Mouse (Mus musculus) neural tube, embryonic 11.5 days (tissue): ENCODE results near the gene Schip1. TPM values are rescaled to one million over a fixed set of nuclear protein-coding genes. Genes with fewer than 3 reads are reported as not detected.

Experiments used
- ATAC-seq: fragments of 200-750 bp; cut with Nextera tagmentation; 2 replicates; pipeline ENCODE4 v1.8.0; 2017; ENCODE audit warnings: moderate number of reproducible peaks, mild to moderate bottlenecking, moderate TSS enrichment, moderate library complexity; ENCODE audit not compliant: insufficient read depth, low FRiP score, low TSS enrichment
- DNase-seq: peaks from one replicate; pipeline ENCODE4 v3.0.0-alpha.2; 2015; ENCODE audit warnings: low spot score
- H3K27ac ChIP-seq: fragments of 300-500 bp; sonication (generic); 2 replicates; pipeline ENCODE4 v1.5.1; 2014; ENCODE audit warnings: low read depth, mild to moderate bottlenecking, low read length
- H3K27me3 ChIP-seq: fragments of 300-500 bp; sonication (generic); 2 replicates; pipeline ENCODE4 v1.6.1; 2014; ENCODE audit warnings: mild to moderate bottlenecking, low read length, mixed read lengths; ENCODE audit not compliant: control insufficient read depth, insufficient read depth
- H3K36me3 ChIP-seq: fragments of 300-500 bp; sonication (generic); 2 replicates; pipeline ENCODE4 v1.6.1; 2014; ENCODE audit warnings: mild to moderate bottlenecking, low read length, moderate library complexity, mixed read lengths; ENCODE audit not compliant: control insufficient read depth, insufficient read depth
- H3K4me1 ChIP-seq: fragments of 300-500 bp; sonication (generic); 2 replicates; pipeline ENCODE4 v1.6.1; 2014; ENCODE audit warnings: low read length, mixed read lengths; ENCODE audit not compliant: control insufficient read depth, insufficient read depth
- H3K4me2 ChIP-seq: fragments of 300-500 bp; sonication (generic); 2 replicates; pipeline ENCODE4 v1.6.1; 2014; ENCODE audit warnings: low read depth, mild to moderate bottlenecking, moderate library complexity
- H3K4me3 ChIP-seq: fragments of 300-500 bp; sonication (generic); 2 replicates; pipeline ENCODE4 v1.5.1; 2014; ENCODE audit warnings: low read depth, low read length
- H3K9ac ChIP-seq: fragments of 300-500 bp; sonication (generic); 2 replicates; pipeline ENCODE4 v1.6.1; 2014; ENCODE audit warnings: mild to moderate bottlenecking, low read length
- H3K9me3 ChIP-seq: fragments of 300-500 bp; sonication (generic); 2 replicates; pipeline ENCODE4 v1.6.1; 2016; ENCODE audit warnings: low read length; ENCODE audit not compliant: control insufficient read depth
- WGBS: fragments of 180-500 bp; shearing (Covaris S2); extraction: QIAGEN DNeasy Blood & Tissue Kit; methylation state at CpG from one replicate; pipeline ENCODE4 v1.1.7; 2014; 5-methylcytosine and 5-hydroxymethylcytosine counted together
- polyA plus RNA-seq: library from polyadenylated mRNA; unstranded; fragments of >200 nt; fragmentation: Nextera tagmentation; extraction: Ambion mirVana; gene quantifications from 2 replicates; pipeline ENCODE4 v1.2.1, GENCODE M21; 2014

Schip1 gene
- polyA plus RNA-seq, 1 experiment from 2014 or later: 87.2 TPM

DNA sequence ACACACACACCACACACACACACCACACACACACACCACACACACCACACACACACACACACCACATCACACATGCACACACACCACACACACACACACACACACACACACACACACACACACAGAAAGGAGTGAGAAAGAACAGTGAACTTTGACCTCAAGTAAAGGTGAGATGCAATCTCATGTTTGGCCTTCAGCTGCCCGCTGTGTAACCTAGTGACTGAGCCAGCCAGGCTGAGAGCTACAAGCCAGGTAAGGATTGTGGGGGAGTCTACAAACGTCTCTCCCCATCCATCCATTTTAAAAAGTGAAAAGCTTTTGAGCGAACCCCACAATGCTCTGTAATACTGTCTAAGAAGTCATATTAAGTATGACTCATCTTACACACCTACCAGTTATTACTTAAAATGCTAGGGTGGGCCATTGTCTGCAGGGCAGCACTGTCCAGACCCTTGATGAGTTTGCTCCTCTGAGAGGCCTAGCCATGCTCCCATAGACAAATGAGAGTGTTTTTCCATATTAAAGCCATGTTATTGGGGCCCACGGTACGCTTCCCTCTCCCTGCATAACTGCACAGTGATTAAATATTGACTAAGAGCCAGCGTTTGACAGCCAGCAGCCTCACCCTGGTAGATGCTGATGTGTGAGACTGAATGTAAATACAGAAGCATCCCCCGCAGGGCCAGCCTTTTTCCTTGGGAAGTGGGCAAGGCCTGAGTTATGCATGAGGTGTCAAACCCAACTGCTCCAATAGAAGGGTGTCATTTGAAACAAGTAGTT, 448.9 kb downstream of the Schip1 start:
- Histone ChIP-seq H3K9me3 (no peaks in the 10 kb centered on the region), H3K9ac (no peak overlapping the region), H3K36me3 (no peaks in the 10 kb centered on the region), H3K27ac (no peak overlapping the region), H3K4me3 (no peak overlapping the region), H3K4me2 (no peak overlapping the region), H3K4me1 (no peaks in the 10 kb centered on the region), H3K27me3 (no peaks in the 10 kb centered on the region)
- DNase-seq (peak; percentile 68), ATAC-seq (peak; percentile 88)
- WGBS: 46% methylated on average over 7 of the region's 7 CpGs

DNA sequence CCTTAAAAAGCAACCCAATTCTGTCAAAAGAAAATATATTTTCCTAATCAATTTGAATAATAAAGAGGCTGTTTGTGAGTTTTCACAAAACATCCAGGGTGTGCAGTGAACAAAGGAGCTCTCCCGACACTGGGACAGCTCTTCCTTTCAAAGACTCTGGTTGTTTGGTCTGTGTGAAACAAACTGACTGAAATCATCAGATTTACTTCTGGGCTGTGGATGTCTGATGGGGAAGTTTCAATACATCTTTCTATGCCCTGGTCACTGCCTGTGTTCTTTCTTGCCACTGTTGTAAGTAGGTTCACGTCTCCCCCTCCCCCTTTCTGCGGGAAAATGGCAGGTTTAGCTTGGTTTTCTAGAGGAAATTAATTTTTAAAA, 449.5 kb downstream of the Schip1 start:
- H3K36me3 ChIP-seq: no peaks in the 10 kb centered on the region
- H3K4me1 ChIP-seq: no peaks in the 10 kb centered on the region
- no peak overlapping the region for H3K9ac ChIP-seq
- no peaks in the 10 kb centered on the region for H3K27me3 ChIP-seq
- no peak overlapping the region for H3K27ac ChIP-seq
- no peak overlapping the region for H3K4me3 ChIP-seq
- 59% methylated on average over 3 of the region's 3 CpGs for WGBS
- H3K4me2 ChIP-seq: no peak overlapping the region
- DNase-seq (no peak), ATAC-seq (peak; percentile 87)
- H3K9me3 ChIP-seq: no peaks in the 10 kb centered on the region

DNA sequence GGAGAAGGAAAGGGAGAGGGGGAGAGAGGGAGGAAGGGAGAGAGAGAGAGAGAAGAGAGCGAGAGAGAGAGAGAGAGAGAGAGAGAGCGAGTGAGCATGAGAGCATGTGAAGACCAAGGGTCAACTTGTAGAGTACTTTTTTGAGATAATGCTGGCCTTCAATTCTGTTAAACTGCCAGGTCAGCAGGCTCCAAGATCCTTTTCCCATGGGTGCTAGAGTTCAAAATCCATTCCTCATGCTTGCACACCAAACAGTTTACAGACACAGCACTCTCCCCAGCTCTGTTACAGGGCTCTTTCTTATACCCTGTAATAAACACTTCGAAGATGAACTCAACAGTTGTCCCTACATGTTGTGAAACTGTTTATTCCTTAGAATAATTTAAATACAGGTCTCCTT, 450.1 kb downstream of the Schip1 start:
- DNase-seq (no peak), ATAC-seq (no peak)
- Histone ChIP-seq H3K9me3 (no peaks in the 10 kb centered on the region), H3K4me1 (no peaks in the 10 kb centered on the region), H3K36me3 (no peaks in the 10 kb centered on the region), H3K4me3 (no peak overlapping the region), H3K27ac (no peak overlapping the region), H3K27me3 (no peaks in the 10 kb centered on the region), H3K4me2 (no peak overlapping the region), H3K9ac (no peak overlapping the region)
- WGBS: 80% methylated on average over 3 of the region's 3 CpGs

DNA sequence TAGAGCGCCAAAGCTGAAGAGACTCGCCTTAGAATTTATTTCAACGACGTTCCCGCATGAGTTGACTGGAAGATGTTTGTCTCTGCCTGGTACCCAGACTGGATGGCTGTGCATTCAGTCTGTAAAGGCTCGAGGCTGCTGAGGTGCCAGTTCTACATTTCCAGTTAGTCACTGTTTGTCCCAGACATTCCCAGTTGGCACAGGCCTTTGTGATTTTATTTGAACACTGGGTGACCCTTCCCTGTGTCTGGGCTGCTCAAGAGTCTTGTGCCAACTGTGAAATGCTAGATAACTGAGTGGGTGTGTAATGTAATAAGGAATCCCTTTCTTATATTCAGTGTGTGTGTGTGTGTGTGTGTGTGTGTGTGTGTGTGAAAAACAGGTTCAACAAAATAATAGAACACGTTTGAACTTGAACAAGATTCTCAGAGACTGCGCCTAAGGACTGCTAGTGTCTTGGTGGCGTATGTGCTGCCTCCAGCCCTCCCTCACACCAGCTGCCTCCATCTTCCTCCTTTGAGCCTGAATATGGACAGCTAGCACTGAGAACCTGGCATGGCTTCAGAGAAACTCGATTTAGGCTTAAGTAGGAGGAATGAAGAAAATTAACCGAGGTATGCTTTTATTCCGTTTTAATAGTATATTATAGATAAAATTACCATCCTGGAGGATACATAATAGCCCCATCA, 451.9 kb downstream of the Schip1 start:
- Histone ChIP-seq H3K27ac (no peak overlapping the region), H3K36me3 (no peaks in the 10 kb centered on the region), H3K27me3 (no peaks in the 10 kb centered on the region), H3K9me3 (no peaks in the 10 kb centered on the region), H3K9ac (no peak overlapping the region), H3K4me2 (no peak overlapping the region), H3K4me1 (no peaks in the 10 kb centered on the region), H3K4me3 (no peak overlapping the region)
- no peak for ATAC-seq
- WGBS: 85% methylated on average over 12 of the region's 12 CpGs
- DNase-seq: no peak

DNA sequence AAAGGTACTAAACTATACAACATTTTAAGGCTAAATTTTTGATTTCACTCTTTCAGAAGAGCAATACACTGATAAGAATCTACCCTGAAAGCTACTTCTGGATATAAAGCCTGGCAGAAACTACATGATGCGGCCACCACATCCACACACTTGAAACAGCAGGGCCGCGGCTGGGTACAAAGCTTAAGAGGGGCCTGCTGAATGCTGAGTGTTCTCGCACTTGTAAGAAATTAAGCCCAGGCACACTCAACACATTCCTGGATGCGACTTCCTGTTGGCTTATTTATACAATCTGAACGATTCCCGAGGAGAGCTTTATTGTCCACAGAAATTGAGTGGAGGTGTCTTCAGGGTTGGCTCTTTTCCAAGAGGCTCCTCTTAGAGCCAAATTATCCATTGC, 452.6 kb downstream of the Schip1 start:
- Histone ChIP-seq H3K4me1 (no peaks in the 10 kb centered on the region), H3K9ac (no peak overlapping the region), H3K4me2 (no peak overlapping the region), H3K9me3 (no peaks in the 10 kb centered on the region), H3K27ac (no peak overlapping the region), H3K4me3 (no peak overlapping the region), H3K36me3 (no peaks in the 10 kb centered on the region), H3K27me3 (no peaks in the 10 kb centered on the region)
- WGBS: 65% methylated on average over 7 of the region's 7 CpGs
- DNase-seq (no peak), ATAC-seq (no peak)

DNA sequence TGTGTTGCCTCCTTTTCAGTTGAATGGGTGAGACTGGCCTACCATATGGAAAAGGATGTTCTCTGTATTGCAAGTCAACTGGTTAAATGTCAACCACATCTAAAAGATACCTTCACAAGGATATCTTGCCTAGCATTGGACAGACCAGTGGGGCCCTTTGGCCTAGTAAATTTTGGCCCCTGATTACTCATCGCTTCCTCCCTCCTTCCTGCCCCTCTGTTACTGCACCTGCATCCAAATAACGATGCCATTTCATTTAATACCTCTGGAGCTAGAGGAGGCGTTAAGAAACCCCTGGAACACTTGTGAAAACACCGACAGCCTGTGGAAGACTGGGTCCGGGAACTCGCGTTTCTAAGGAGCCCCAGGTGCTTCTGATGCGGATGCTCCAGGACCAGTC, 453.4 kb downstream of the Schip1 start:
- no peak overlapping the region for H3K9ac ChIP-seq
- H3K4me2 ChIP-seq: no peak overlapping the region
- H3K4me3 ChIP-seq: no peak overlapping the region
- WGBS: 84% methylated on average over 8 of the region's 8 CpGs
- no peaks in the 10 kb centered on the region for H3K4me1 ChIP-seq
- DNase-seq (no peak), ATAC-seq (no peak)
- H3K9me3 ChIP-seq: no peaks in the 10 kb centered on the region
- no peaks in the 10 kb centered on the region for H3K36me3 ChIP-seq
- no peak overlapping the region for H3K27ac ChIP-seq
- no peaks in the 10 kb centered on the region for H3K27me3 ChIP-seq

DNA sequence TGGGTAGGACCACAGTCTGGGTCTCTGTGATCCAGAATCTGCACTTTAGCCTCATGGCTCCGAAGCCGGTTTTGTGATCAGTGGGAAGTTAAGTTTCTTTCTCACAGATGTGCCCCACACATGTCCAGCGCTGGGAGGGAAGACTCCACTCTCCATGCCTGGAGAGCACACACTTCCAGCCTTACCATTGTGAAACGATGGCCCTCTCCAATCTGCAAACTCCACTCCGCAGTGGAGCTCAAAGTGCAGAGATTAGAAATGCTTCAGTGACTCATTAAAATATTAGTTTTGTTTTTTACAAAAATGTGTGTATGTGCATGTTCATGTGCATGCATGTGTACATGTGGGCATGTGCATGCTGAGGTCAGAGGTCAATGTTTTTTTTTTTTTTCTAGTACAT, 454.0 kb downstream of the Schip1 start:
- 94% methylated on average over 5 of the region's 5 CpGs for WGBS
- no peak for DNase-seq

DNA sequence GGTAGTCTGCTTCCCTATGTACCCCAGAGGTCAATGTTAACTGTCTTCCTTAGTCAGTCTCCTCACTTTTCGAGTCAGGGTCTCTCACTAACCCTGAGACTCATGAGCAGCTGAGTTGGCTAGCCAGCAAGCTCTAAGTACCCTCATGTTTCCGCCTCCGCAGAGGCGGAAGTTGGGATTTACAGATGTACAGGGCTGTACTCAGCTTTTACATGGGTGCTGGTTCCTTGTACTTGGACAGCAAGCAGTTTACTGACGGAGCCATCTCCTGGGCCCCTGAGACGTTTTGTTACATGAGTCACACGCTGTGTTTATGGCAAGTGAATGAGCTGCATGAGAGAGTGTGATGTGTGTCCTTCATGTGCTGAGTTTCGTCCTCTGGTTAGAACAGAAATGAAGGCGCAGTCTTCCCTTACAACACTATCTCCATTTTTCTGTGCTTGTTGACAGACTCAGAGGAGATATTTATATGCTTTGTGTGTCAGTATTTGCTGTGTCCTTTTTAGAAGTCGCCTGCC, 460.8 kb downstream of the Schip1 start:
- Histone ChIP-seq H3K36me3 (no peaks in the 10 kb centered on the region), H3K4me2 (no peak overlapping the region), H3K27ac (no peak overlapping the region), H3K4me1 (no peaks in the 10 kb centered on the region), H3K4me3 (no peak overlapping the region), H3K27me3 (no peaks in the 10 kb centered on the region), H3K9ac (no peak overlapping the region), H3K9me3 (no peaks in the 10 kb centered on the region)
- DNase-seq (no peak), ATAC-seq (no peak)
- WGBS: 90% methylated on average over 10 of the region's 10 CpGs

More for the DNA sequence above, 454.0 kb downstream of the Schip1 start:
- Histone ChIP-seq H3K9me3 (no peaks in the 10 kb centered on the region), H3K4me3 (no peak overlapping the region), H3K27ac (no peak overlapping the region), H3K36me3 (no peaks in the 10 kb centered on the region), H3K9ac (no peak overlapping the region), H3K4me1 (no peaks in the 10 kb centered on the region), H3K27me3 (no peaks in the 10 kb centered on the region), H3K4me2 (no peak overlapping the region)
- no peak for ATAC-seq

DNA sequence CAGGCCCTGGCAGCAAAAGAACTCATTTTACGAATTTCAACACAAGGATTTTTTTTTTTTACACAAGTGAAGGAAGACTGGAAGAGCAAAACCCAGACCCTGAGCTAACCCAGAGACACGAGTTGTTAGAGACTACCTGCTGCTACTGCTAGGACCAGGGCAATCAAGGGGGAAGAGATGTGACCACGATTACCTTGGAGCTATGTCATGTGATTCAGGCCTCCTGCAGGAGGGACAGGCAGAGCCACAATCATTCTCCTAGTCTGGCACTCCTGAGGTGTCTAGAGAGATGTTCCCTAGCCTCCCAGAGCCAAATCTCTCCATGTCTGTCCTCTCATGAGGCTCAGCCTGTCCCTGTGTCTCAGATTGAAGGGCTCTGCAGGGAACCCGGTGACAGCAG, 461.8 kb downstream of the Schip1 start:
- Histone ChIP-seq H3K9ac (no peak overlapping the region), H3K4me3 (no peak overlapping the region), H3K4me1 (no peaks in the 10 kb centered on the region), H3K27ac (no peak overlapping the region), H3K9me3 (no peaks in the 10 kb centered on the region), H3K36me3 (no peaks in the 10 kb centered on the region), H3K27me3 (no peaks in the 10 kb centered on the region), H3K4me2 (no peak overlapping the region)
- no peak for DNase-seq
- WGBS: 52% methylated on average over 4 of the region's 4 CpGs
- ATAC-seq: no peak
